Mouse (Mus musculus): ENCODE results near the gene Lep. TPM values are rescaled to one million over a fixed set of nuclear protein-coding genes. Genes with fewer than 3 reads are reported as not detected.

Lep gene
- not detected for total RNA-seq (2023)

DNA sequence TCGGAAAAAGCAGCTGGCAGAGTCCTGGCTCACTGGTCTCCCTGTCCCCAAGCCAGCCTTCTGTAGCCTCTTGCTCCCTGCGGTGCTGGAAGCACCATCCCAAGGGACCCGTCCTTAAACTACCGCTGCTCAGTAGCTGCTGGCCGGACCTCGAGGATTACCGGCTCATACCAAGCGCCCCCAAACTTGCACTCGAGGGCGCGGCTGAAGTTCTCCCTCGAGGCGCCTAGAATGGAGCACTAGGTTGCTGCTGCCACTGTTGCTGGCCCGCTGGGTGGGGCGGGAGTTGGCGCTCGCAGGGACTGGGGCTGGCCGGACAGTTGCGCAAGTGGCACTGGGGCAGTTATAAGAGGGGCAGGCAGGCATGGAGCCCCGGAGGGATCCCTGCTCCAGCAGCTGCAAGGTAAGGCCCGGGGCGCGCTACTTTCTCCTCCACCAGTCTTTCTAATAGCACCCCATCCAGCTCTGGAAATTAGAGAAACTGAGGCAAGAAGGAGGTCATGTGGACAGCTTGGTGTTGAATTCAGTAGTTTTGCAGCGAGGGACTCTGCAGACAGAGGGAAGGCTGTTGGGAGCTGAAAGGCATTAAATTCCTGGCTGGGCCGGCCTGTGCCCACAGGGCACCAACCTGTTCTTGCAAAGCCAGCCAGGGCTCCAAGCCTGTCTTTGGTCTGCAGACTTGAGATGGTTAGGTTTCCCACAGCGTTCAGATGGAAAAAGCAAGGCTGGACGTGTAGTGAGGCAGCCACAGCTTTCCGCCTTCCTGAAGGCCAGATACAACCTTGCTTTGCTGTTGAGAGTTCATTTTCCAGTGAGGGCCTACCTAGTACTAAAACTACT, at the start of gene Lep:
Gene Lep, plus strand, starts transcription at position 375 of the 840 bp plus-strand sequence.

Other genes starting within 250 kb of the Lep start
- gene Lrrc4, start 228.5 kb upstream of the Lep start, total RNA-seq (2023): under 1 TPM in 1 of 2 experiments, not detected in 1; 0.09 TPM
- gene Rbm28, start 104.8 kb downstream of the Lep start, total RNA-seq (2023): 10 to 100 TPM; 18.0 to 24.4 TPM
- not detected for gene Prrt4, start 119.4 kb downstream of the Lep start, total RNA-seq (2023)
- gene Impdh1, start 156.1 kb downstream of the Lep start, total RNA-seq (2023): 10 to 100 TPM; 28.5 to 31.0 TPM
- gene Hilpda, start 212.3 kb downstream of the Lep start, total RNA-seq (2023): 1 to 10 TPM; 3.2 to 4.4 TPM
- not detected for gene Fam71f2, start 219.4 kb downstream of the Lep start, total RNA-seq (2023)